Mouse (Mus musculus) bone marrow, adult 2 months (tissue): ENCODE data around the gene Slc22a23.

Source experiments
- CTCF ChIP-seq: fragments of 200-500 bp; IDR thresholded peaks from 2 replicates; pipeline ENCODE4 v1.5.1; 2011; ENCODE audit warnings: low read length, control low read depth; ENCODE audit not compliant: control insufficient read depth, insufficient read depth
- POLR2A ChIP-seq: fragments of 200-500 bp; IDR thresholded peaks from 2 replicates; pipeline ENCODE4 v1.6.1; 2011; ENCODE audit warnings: low read depth, mild to moderate bottlenecking, control low read depth, low read length, borderline replicate concordance; ENCODE audit not compliant: control insufficient read depth

GRCm38 (mm10) chr13:34157596-34158157 lies 187.3 kb downstream of the Slc22a23 start:
- TF ChIP-seq POLR2A = no peak
- TF ChIP-seq CTCF = no peak
